Mouse (Mus musculus) frontal cortex, postnatal 14 days (tissue): ENCODE measurements around the gene Slc4a1.
A peak's percentile ranks its signal among the peaks of the same experiment; 100 is the strongest.
"Not testable (repeated sequence)": the region's sequence is repeated elsewhere in the genome, so short reads cannot be mapped to it uniquely, and the experiment has no call there.

Experiments
- DNase-seq, 2 experiments: peaks; one replicate each; pipeline ENCODE4 v3.0.0; 2022; ENCODE audit warnings: low spot score in 2 of 2

Slc4a1 gene

GRCm38 (mm10) chr11:102399107-102399506, 33.1 kb upstream of the Slc4a1 start:
- no peak for DNase-seq

- DNase-seq, result peak in 1 of 2 experiments; percentile 10
Measured at GRCm38 (mm10) chr11:102398007-102398825, 32.2 kb upstream of the Slc4a1 start.

DNA sequence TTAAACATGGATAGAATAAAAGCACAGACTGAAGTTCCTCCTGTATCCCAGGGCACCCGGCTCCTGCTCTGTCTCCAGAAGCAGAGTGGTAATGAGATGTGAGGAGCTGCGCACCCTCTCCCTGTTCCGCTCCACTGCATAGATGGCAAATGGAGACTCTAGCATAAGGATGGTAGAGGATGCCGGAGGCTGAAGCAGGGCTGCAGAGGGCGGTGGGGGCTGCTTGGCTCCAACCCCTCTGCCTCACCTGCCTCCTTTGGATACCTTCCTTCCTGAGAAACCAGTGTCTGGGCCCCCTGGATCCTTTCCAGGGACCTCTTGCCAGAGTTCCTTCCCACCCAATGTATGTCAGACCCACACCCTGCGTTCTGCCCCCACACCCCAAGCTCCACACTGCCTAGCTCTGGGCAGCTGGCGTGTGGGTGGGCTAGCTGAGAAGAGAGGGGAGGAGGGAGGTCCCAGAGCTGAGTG, 30.7 kb upstream of the Slc4a1 start:
- DNase-seq, result peak in 1 of 2 experiments; percentile 12

DNA sequence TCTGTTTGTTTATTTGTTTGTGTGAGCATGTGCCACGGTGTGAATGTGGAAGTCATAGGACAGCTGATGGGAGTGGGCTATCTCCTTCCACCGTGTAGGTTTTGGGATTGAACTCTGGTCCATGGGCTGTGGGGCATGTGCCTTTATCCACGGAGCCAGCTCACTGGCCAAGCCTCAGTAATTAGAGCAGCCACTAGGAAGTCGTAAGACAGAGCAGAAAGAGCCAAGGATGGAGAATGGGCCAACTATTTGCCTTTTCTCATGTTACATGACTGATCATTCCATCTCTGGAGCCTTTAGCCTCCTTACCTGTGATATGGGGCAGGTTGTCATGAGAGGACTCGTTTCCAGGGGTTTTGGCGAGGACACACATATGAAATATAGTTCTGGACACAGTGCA, 30.3 kb upstream of the Slc4a1 start:
- no peak for DNase-seq

DNA sequence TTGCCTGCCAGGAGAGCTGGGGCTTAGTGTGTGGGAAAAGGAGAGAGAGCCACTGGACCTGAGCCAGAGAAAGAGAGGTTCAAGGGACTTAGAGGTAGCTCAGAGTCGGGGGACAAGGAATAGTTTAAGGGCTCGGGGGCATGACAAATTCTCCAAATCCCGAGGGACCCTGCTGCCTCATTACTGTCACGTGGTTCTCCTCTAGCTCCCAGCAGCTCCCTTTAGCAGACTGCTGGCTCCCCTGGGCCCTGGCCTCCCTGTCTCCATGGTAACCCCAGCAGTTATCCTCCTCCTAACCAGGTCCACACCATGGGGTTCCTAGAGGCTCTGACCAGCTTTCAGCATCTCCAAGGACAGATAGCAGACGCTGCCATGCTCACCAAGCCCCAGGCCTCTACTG, 29.2 kb upstream of the Slc4a1 start:
- no peak for DNase-seq

DNA sequence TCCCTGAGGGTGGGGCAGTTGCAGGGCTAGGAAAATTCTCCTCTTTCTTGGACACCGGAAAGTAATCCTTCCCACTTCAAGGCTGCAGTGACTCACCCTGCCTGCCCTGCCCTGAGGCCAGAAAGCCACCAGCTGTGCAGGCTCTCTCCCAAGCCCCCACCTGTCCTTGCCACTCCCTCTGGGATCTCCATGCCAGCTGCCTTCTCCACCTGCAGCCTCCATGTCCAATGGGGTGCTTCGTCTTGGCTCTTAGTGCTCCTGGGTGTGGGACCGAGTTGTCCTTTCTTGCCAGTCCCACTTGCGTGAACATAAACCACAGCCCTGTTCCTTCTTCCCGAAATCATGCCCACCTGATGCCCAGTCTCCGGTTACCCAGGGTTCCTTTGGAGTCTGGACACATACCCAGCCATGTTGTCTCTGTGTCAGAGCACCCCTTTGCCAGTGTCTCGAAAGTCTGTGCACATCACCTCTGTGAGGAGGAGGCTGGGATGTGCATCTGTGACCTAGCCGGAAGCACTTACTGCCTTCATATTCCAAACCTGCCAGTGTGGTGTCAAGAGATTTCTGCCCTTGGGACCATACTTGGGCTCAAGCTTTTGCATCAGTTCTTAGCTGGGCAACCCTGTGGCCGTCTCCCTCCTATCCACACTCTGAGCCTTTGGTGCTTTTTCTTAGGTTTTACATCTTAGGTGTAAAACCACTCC, 28.6 kb upstream of the Slc4a1 start:
- DNase-seq, result no peak

- DNase-seq, result peak in 1 of 2 experiments; percentile 34
Measured at GRCm38 (mm10) chr11:102393719-102394420, 27.9 kb upstream of the Slc4a1 start.

DNA sequence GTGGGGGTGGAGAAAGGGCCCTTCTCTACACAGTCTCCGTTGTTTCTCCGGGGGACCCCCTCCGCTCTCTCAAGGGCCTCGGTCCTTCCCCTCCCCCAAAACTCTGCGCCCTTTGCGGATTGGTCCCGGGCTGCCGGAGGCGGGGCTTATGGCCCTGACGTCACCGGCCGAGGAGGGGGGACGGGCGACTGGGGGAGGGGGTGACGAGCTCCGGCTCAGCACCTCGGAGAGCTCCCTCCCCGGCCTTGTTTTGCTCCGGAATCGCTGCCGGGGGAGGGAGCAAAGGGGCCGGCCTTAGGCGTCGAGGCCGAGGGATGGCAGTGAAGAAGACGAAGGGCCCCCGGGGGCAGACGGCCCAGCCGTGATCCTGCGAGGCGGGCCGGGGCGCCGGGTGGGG, 27.2 kb upstream of the Slc4a1 start, which contains the start of gene Rundc3a:
TSS of gene Rundc3a (plus strand) at position 166 of the 397 bp plus-strand sequence.
- DNase-seq, result peak; percentile 91 to 95

DNA sequence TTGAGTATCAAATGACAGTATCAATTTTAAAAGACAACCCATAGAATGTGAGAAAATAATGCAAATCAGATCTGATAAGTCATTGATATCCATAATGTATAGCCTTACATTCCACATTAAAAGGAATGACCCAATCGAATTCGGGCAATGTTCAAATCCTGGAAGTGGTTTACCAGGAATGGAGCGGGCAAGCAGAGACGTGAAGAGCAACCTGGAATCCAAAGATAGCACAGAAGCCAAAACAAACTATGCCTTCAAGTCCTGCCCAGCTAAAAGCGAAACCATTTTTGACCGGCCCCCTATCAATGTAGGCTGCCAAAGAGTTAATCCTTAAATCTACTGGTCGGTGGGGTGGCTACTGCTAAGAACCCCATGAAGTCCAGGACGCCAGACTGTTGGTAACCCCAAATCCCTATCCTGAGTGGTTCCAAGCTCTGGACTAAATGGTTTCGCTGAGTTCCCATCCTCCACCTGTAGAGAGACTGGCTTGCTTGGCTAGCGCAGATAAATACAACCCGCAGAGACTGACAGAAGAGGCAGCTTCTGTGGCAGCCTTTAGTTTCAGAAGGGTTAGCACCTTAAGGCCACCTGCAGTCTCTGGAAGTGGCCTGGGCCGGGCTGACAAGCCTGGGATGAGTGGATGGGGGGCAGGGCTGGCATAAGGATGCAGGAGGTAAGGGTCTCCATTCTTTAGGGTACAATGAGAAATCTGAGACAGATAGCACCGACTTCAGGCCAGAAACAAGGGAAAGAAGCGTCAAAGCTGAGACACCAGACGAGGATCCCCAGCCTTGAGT, 26.6 kb upstream of the Slc4a1 start:
- no peak for DNase-seq

GRCm38 (mm10) chr11:102389436-102389835, 23.4 kb upstream of the Slc4a1 start:
- DNase-seq, result not testable (repeated sequence)

DNA sequence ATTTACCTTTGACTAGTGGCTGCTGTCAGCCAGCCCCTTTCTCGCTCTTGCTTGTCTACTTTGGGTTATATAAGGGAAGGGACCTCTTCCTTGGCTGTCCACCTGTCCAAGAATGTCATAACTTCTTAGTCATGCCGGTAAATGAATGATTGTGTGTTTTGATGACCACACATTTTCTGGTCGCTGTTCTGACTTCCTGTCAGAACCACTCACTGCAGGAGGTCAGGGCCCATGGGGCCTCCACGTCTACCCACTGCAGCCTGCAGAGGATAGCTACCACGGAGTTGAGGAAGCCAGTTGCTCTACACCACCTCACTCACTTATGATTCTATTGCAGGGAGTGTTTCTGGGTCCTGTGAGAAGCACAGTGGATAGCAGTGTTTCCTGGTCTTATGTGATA, 20.1 kb upstream of the Slc4a1 start:
- DNase-seq, result no peak

- DNase-seq, result no peak
Measured at GRCm38 (mm10) chr11:102385075-102385474, 19.1 kb upstream of the Slc4a1 start.

DNA sequence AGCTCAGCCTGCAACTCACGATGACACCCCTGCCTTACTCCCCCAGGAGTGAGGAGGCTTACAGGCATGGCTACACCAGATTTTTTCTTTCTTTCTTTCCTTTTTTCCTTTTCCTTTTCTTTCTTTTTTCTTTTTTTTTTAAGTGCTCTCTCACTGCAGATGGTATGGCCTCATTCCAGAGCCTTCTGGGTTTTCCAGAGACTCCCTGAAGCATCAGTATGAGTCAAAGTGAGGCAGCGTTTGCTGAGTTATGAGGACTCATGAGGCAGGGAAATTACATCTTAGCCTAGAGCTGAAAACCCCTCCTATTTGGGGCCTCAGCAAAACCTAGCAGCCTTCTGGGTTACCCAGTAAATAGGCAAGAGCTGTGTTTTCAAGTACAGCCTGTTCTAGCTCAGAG, 18.4 kb upstream of the Slc4a1 start:
- no peak for DNase-seq

GRCm38 (mm10) chr11:102383365-102384136, 17.5 kb upstream of the Slc4a1 start:
- no peak for DNase-seq

GRCm38 (mm10) chr11:102382794-102383193, 16.8 kb upstream of the Slc4a1 start:
- DNase-seq, result no peak

GRCm38 (mm10) chr11:102381341-102382100, 15.5 kb upstream of the Slc4a1 start:
- no peak for DNase-seq

GRCm38 (mm10) chr11:102380091-102380490, 14.1 kb upstream of the Slc4a1 start:
- no peak for DNase-seq

DNA sequence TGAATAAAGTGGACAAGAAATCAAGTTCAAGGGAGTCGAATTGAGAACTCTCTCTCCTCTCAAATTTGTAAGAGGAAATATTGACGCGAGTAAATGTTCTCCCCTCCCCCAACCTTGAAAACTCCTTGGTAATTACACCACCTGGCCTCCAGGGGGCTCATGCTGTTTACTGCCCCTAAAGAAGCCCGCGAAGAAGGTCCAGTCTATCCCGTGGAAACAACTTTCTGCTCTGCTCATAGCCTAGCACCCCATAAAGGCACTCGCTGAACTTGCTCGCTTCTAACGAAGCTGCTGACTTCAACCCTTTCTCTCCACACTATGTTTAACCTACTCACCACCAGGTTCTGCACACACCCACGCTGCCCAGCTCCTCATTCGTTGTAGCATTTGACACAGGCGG, 11.2 kb upstream of the Slc4a1 start:
- no peak for DNase-seq

DNA sequence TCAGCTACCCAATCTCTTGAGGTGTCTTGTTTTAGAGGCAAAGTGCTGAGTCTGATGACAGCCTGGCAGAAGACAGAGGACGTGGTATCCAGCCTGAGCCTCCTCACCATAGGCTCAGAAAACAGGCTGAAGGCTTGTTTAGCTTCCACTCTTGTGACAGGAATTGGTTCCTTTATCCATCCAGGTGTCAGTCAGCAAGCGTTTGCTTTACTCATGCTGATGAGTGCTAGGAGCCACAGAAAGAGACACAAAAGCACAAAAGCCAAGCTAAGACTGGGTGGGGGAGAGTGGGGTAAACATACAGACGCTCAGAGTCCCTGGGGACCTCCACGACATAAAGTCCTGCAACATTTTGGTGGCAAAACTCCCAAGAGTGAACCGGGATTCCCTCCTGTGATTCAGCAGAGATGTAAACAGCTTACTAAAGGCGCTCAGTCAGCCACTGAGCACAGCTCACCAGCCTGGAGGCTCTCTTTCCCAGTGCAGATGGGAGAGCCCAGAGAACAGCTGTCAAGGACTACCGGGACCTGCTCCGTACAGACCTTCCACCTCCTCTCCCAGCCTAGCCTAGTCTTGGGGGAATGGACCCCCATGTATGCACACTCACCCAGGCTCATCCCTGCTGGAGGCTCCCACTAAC, 10.3 kb upstream of the Slc4a1 start:
- no peak for DNase-seq
